24 mouse cellular contexts compared by ENCODE assay signal in the genomic region with DNA sequence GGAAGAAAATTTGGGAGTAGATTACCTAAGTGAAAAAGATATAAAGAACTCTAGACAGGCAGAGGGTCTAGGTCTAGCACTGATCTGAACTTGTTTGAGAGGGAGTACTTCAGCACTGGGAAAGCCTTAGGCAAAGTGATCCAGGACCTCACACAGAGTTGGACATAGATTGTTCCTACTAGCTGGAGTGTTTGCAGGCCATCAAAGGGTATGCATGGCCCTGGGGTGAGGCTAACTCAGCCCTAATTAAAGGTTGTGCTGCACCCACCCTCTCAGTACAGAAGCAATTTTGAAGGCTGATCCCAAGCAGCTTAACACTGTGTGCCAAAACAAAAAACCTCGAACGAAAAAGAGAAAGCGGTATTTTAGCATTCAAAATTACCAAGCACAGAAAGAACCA. TPM values are rescaled to one million over a fixed set of nuclear protein-coding genes. Genes with fewer than 3 reads are reported as not detected.
DNase-seq lines count a peak whose midpoint lies in the region; ATAC-seq and TF ChIP-seq lines count a peak whose summit lies in the region.
"Had no signal": no experiment of that assay in that cellular context is flagged by ENCODE, and none has a peak within 500 bp of the region (broad histone marks: within the 10 kb centered on the region; RNA-seq: fewer than 3 reads in every experiment).

No protein-coding gene starts in this region.

- DNase-seq in heart, adult 11 months = peak; percentile 61
- no peak for DNase-seq in heart, postnatal 14 days
- DNase-seq in ES-E14 (ENCODE audit: low read depth, low spot score) = peak; percentile 47
- DNase-seq in right cerebral cortex, adult 18-20 months = no peak
- DNase-seq in lung, postnatal 4 days = no peak
- DNase-seq: adrenal gland, adult 8-10 months; adrenal gland, postnatal 36 days; cerebellum, adult 11 months; cerebellum, adult 8-10 months; cerebellum, postnatal 14 days; gastrocnemius, postnatal 25 days; heart, adult 18-20 months; kidney, adult 18-20 months had no signal

- intact Hi-C loops in heart, postnatal 14 days (cut with DNase I) = no loop called here

- H3K36me3 ChIP-seq in ES-E14 (ENCODE audit: control insufficient read depth, insufficient read depth, low read length, poor library complexity, severe bottlenecking) = peaks cover 3% of the 10 kb centered on the region; the same call in 1 of the 2 replicates
- H3K36me3 ChIP-seq in embryonic facial prominence, embryonic 15.5 days = peaks cover 1% of the 10 kb centered on the region; the same call in 1 of the 2 replicates
- H3K36me3 ChIP-seq in midbrain, embryonic 16.5 days (ENCODE audit: control insufficient read depth, insufficient read depth, low read length) = no peaks in the 10 kb centered on the region
- H3K36me3 ChIP-seq: heart, embryonic 15.5 days; intestine, embryonic 15.5 days had no signal

- no peak overlapping the region for H3K4me3 ChIP-seq in ES-E14 (ENCODE audit: insufficient read depth in 1 of 2, low read depth in 1 of 2, low read length in 2 of 2, poor library complexity in 1 of 2, severe bottlenecking in 1 of 2)
- no peak overlapping the region for H3K4me3 ChIP-seq in embryonic facial prominence, embryonic 15.5 days (replicated peaks)
- no peak overlapping the region for H3K4me3 ChIP-seq in midbrain, embryonic 16.5 days (ENCODE audit: low read depth, low read length)
- H3K4me3 ChIP-seq: embryonic facial prominence, embryonic 13.5 days; forebrain, embryonic 12.5 days; heart, embryonic 15.5 days; hindbrain, embryonic 10.5 days; intestine, embryonic 15.5 days had no signal

- ATAC-seq in embryonic facial prominence, embryonic 15.5 days (ENCODE audit: insufficient number of reproducible peaks, low FRiP score, low TSS enrichment, low read depth) = peak; percentile 54; the same call in 1 of the 2 replicates
- ATAC-seq in midbrain, embryonic 16.5 days = no peak
- ATAC-seq: forebrain, embryonic 16.5 days; intestine, embryonic 15.5 days had no signal

- WGBS in embryonic facial prominence, embryonic 15.5 days = 63% methylated on average over 3 of the region's 3 CpGs
- 78% methylated on average over 3 of the region's 3 CpGs for WGBS in midbrain, embryonic 16.5 days

- peaks cover 12 to 16% of the 10 kb centered on the region in 2 experiments for H3K4me1 ChIP-seq in ES-E14 (ENCODE audit: control insufficient read depth in 2 of 2, insufficient read depth in 2 of 2, low read length in 2 of 2, poor library complexity in 1 of 2)
- H3K4me1 ChIP-seq in embryonic facial prominence, embryonic 15.5 days = no peaks in the 10 kb centered on the region
- H3K4me1 ChIP-seq in midbrain, embryonic 16.5 days (ENCODE audit: control insufficient read depth, insufficient read depth, low read length) = no peaks in the 10 kb centered on the region
- H3K4me1 ChIP-seq: embryonic facial prominence, embryonic 13.5 days; hindbrain, embryonic 10.5 days; intestine, embryonic 15.5 days had no signal

- peak overlapping the region; percentile 49; the same call in 1 of the 2 replicates for H3K27ac ChIP-seq in ES-E14 (ENCODE audit: insufficient read depth, low read depth, low read length, poor library complexity, severe bottlenecking)
- H3K27ac ChIP-seq in embryonic facial prominence, embryonic 15.5 days (replicated peaks) = no peak overlapping the region
- no peak overlapping the region for H3K27ac ChIP-seq in midbrain, embryonic 16.5 days (ENCODE audit: low read length)
- H3K27ac ChIP-seq: embryonic facial prominence, embryonic 13.5 days; forebrain, embryonic 12.5 days; heart, embryonic 15.5 days; hindbrain, embryonic 10.5 days; hindbrain, embryonic 14.5 days; intestine, embryonic 15.5 days had no signal

- in situ Hi-C loops in ES-E14 (cut with MboI; ENCODE audit: low sequenced_read_pairs in 2 of 2, unreplicated experiment in 2 of 2) = no loop called here

- H3K9ac ChIP-seq in ES-E14 (ENCODE audit: insufficient read depth, low read depth, low read length, poor library complexity, severe bottlenecking) = no peak overlapping the region
- no peak overlapping the region for H3K9ac ChIP-seq in embryonic facial prominence, embryonic 15.5 days
- no peak overlapping the region for H3K9ac ChIP-seq in midbrain, embryonic 16.5 days (ENCODE audit: low read depth, low read length)
- H3K9ac ChIP-seq: embryonic facial prominence, embryonic 13.5 days; forebrain, embryonic 12.5 days; heart, embryonic 15.5 days; hindbrain, embryonic 14.5 days; intestine, embryonic 15.5 days had no signal

- H3K9me3 ChIP-seq in ES-E14 (ENCODE audit: control insufficient read depth, insufficient read depth, low read depth, low read length) = no peaks in the 10 kb centered on the region
- H3K9me3 ChIP-seq in embryonic facial prominence, embryonic 15.5 days (replicated peaks) = no peaks in the 10 kb centered on the region
- no peaks in the 10 kb centered on the region for H3K9me3 ChIP-seq in midbrain, embryonic 16.5 days (replicated peaks; ENCODE audit: control insufficient read depth, low read length, poor library complexity, severe bottlenecking)
- H3K9me3 ChIP-seq: embryonic facial prominence, embryonic 13.5 days; forebrain, embryonic 12.5 days; heart, embryonic 15.5 days; hindbrain, embryonic 10.5 days; intestine, embryonic 15.5 days had no signal

- H3K27me3 ChIP-seq in embryonic facial prominence, embryonic 15.5 days = no peaks in the 10 kb centered on the region
- H3K27me3 ChIP-seq in midbrain, embryonic 16.5 days (ENCODE audit: control insufficient read depth, insufficient read depth, low read depth, low read length) = no peaks in the 10 kb centered on the region
- H3K27me3 ChIP-seq: CH12.LX; embryonic facial prominence, embryonic 13.5 days; forebrain, embryonic 12.5 days; heart, embryonic 15.5 days; intestine, embryonic 15.5 days had no signal

- no peak overlapping the region for H3K4me2 ChIP-seq in embryonic facial prominence, embryonic 15.5 days (replicated peaks)
- H3K4me2 ChIP-seq in midbrain, embryonic 16.5 days (ENCODE audit: low read length) = no peak overlapping the region
- H3K4me2 ChIP-seq: embryonic facial prominence, embryonic 13.5 days; forebrain, embryonic 12.5 days; heart, embryonic 11.5 days; heart, embryonic 15.5 days; hindbrain, embryonic 14.5 days; intestine, embryonic 15.5 days had no signal

TF ChIP-seq in ES-E14, 5 proteins besides CTCF, POLR2A, EP300 and RAD21:
- TF ChIP-seq ZC3H11A (IDR thresholded peaks at IDR 0.05; ENCODE audit: borderline replicate concordance, low read depth, low read length) (no peak), MAFK (IDR thresholded peaks at IDR 0.05; ENCODE audit: insufficient read depth, low read depth, low read length) (no peak), HCFC1 (IDR thresholded peaks at IDR 0.05; ENCODE audit: borderline replicate concordance, insufficient read depth, low read length) (no peak), ZNF384 (IDR thresholded peaks at IDR 0.05; ENCODE audit: low read depth, low read length) (no peak), CHD2 (IDR thresholded peaks at IDR 0.05; ENCODE audit: low read depth, low read length) (no peak)

RNA-seq across cellular contexts. Expression of a gene that starts 24.7 kb away (rescaled TPM):
- total RNA-seq in heart, postnatal 14 days (2021) = 10 to 100 TPM; 14.6 to 15.9 TPM
- 48.1 and 58.9 TPM in 2 replicates for total RNA-seq in ES-E14 (2012; rRNA removed)
- polyA plus RNA-seq in embryonic facial prominence, embryonic 15.5 days (2015; fragmentation: Nextera tagmentation; extraction: Ambion mirVana) = 24.8 and 24.9 TPM in 2 replicates
- 29.1 and 30.6 TPM in 2 replicates for polyA plus RNA-seq in midbrain, embryonic 16.5 days (2015; fragmentation: Nextera tagmentation; extraction: Ambion mirVana)

RNA-seq across cellular contexts. Expression of a gene that starts 36.4 kb away (rescaled TPM):
- total RNA-seq in heart, postnatal 14 days (2021) = 10 to 100 TPM; 18.5 to 19.0 TPM
- total RNA-seq in ES-E14 (2012; rRNA removed) = 29.0 and 53.5 TPM in 2 replicates
- polyA plus RNA-seq in embryonic facial prominence, embryonic 15.5 days (2015; fragmentation: Nextera tagmentation; extraction: Ambion mirVana) = 46.7 and 47.7 TPM in 2 replicates
- polyA plus RNA-seq in midbrain, embryonic 16.5 days (2015; fragmentation: Nextera tagmentation; extraction: Ambion mirVana) = 30.3 and 31.5 TPM in 2 replicates

RNA-seq across cellular contexts. Expression of a gene that starts 58.1 kb away (rescaled TPM):
- under 1 TPM; 0.57 to 0.83 TPM for total RNA-seq in heart, postnatal 14 days (2021)
- total RNA-seq in ES-E14 (2012; rRNA removed) = 1.1 and 2.9 TPM in 2 replicates
- 3.6 and 4.7 TPM in 2 replicates for polyA plus RNA-seq in embryonic facial prominence, embryonic 15.5 days (2015; fragmentation: Nextera tagmentation; extraction: Ambion mirVana)
- polyA plus RNA-seq in midbrain, embryonic 16.5 days (2015; fragmentation: Nextera tagmentation; extraction: Ambion mirVana) = 4.2 and 6.4 TPM in 2 replicates

Comparison
In these comparisons a context has a peak if more than half of its experiments do, and no peak if none do; other contexts are left out.
1. DNase-seq: peak in heart, adult 11 months (single experiment) and ES-E14 (single experiment); none in heart, postnatal 14 days (0 of 2), right cerebral cortex, adult 18-20 months (single experiment) and lung, postnatal 4 days (0 of 2).